Mouse (Mus musculus) testis, adult 2 months (tissue): ENCODE measurements around the gene Nod1.

Source experiments
- CTCF ChIP-seq: fragments of 200-500 bp; IDR thresholded peaks from 2 replicates; pipeline ENCODE4 v1.5.1; 2012; ENCODE audit warnings: low read depth, mild to moderate bottlenecking, inconsistent platforms, low read length, moderate library complexity; ENCODE audit not compliant: control insufficient read depth, insufficient read depth, insufficient replicate concordance
- POLR2A ChIP-seq: fragments of 200-500 bp; IDR thresholded peaks from 2 replicates; pipeline ENCODE4 v1.6.1; 2012; ENCODE audit warnings: low read depth, mild to moderate bottlenecking, inconsistent platforms, low read length, moderate library complexity; ENCODE audit not compliant: control insufficient read depth

GRCm38 (mm10) chr6:54965234-54965633 lies 7.2 kb downstream of the Nod1 start:
- no peak for TF ChIP-seq POLR2A
- no peak for TF ChIP-seq CTCF
